Mouse (Mus musculus): ENCODE measurements around the gene Ntmt1. TPM values are rescaled to one million over a fixed set of nuclear protein-coding genes. Genes with fewer than 3 reads are reported as not detected.

The Ntmt1 gene
- polyA plus RNA-seq, 1 experiment from 2014 or later: 82.3 TPM

DNA sequence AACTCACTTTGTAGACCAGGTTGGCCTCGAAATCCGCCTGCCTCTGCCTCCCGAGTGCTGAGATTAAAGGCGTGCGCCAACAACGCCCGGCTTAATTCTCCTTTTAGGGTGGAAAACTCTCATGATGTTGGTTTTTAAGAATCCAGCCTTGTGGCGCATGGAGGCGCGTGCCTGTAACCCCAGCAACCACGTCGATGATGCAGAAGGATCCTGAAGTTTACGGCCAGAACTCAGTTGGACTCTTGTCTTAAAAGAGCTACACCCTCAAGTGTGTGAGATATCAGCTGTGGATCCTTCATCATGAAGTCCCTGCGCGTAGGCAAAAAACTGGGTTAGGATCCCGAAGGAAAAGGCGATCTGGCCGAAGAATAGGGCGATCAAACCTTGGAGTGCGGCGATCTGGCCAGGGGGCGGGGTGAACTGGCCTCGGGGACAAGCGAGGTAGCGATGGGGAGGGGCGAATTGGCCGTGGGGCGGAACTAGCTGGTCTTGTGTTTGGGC is 429 bp upstream of the Ntmt1 start:
- Histone ChIP-seq H3K4me1 (peaks cover 11% of the 10 kb centered on the region), H3K36me3 (no peaks in the 10 kb centered on the region), H3K9me3 (no peaks in the 10 kb centered on the region), H3K27me3 (replicated peaks) (no peaks in the 10 kb centered on the region), H3K4me2 (peak overlapping the region; percentile 86), H3K4me3 (replicated peaks) (peak overlapping the region; percentile 87), H3K27ac (peak overlapping the region; percentile 72), H3K9ac (peak overlapping the region; percentile 42; the same call in 1 of the 2 replicates)
- WGBS: 7% methylated on average over 28 of the region's 28 CpGs
- no peak for ATAC-seq (ENCODE audit: insufficient read depth, low FRiP score, low read depth)

DNA sequence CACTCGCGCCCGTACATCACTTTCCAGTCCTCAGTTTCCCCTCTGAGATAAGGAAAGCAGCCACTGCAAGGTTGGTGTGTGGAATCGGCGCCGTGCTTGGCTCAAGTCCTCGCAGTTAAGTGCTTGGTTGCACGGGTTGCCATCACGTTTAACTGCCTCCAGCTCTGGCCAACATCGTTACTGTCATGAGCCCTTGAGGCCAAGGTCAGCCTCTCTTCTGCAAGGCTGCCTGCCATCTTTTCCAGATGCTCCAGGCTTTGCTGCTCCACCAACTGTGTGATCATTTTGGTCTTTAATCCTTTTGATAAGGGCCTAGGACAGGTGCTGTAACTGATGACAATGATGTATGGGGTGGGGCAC is 650 bp downstream of the Ntmt1 start:
- no peak for ATAC-seq (ENCODE audit: insufficient read depth, low FRiP score, low read depth)
- 3% methylated on average over 10 of the region's 10 CpGs for WGBS

GRCm38 (mm10) chr2:30809503-30809902 is 1.9 kb downstream of the Ntmt1 start:
- H3K27ac ChIP-seq: peak overlapping the region; percentile 16; the same call in 1 of the 2 replicates

More for the DNA sequence above, 650 bp downstream of the Ntmt1 start:
- no peaks in the 10 kb centered on the region for H3K27me3 ChIP-seq (replicated peaks)
- peaks cover 4% of the 10 kb centered on the region for H3K36me3 ChIP-seq
- H3K4me2 ChIP-seq: peak overlapping the region; percentile 86
- H3K9me3 ChIP-seq: no peaks in the 10 kb centered on the region
- peaks cover 11% of the 10 kb centered on the region for H3K4me1 ChIP-seq
- peak overlapping the region; percentile 83 for H3K9ac ChIP-seq
- H3K4me3 ChIP-seq (replicated peaks): peak overlapping the region; percentile 87
- peak overlapping the region; percentile 77; the same call in 1 of the 2 replicates for H3K27ac ChIP-seq

GRCm38 (mm10) chr2:30810573-30810972 is 2.9 kb downstream of the Ntmt1 start:
- no peaks in the 10 kb centered on the region for H3K27me3 ChIP-seq (replicated peaks)
- no peak for ATAC-seq (ENCODE audit: insufficient read depth, low FRiP score, low read depth)
- no peak overlapping the region for H3K4me2 ChIP-seq
- H3K27ac ChIP-seq: no peak overlapping the region
- H3K9ac ChIP-seq: no peak overlapping the region
- H3K9me3 ChIP-seq: no peaks in the 10 kb centered on the region
- H3K4me1 ChIP-seq: peaks cover 11% of the 10 kb centered on the region
- WGBS: 80% methylated on average over 7 of the region's 7 CpGs
- H3K36me3 ChIP-seq: peaks cover 11% of the 10 kb centered on the region
- H3K4me3 ChIP-seq (replicated peaks): no peak overlapping the region

More at GRCm38 (mm10) chr2:30809503-30809902, 1.9 kb downstream of the Ntmt1 start:
- H3K4me1 ChIP-seq: peaks cover 11% of the 10 kb centered on the region
- no peak overlapping the region for H3K9ac ChIP-seq
- ATAC-seq (ENCODE audit: insufficient read depth, low FRiP score, low read depth): no peak
- 48% methylated on average over 5 of the region's 5 CpGs for WGBS
- no peaks in the 10 kb centered on the region for H3K27me3 ChIP-seq (replicated peaks)
- H3K36me3 ChIP-seq: peaks cover 8% of the 10 kb centered on the region
- H3K9me3 ChIP-seq: no peaks in the 10 kb centered on the region
- peak overlapping the region; percentile 13 for H3K4me2 ChIP-seq
- no peak overlapping the region; the same call in 1 of the 2 replicates for H3K4me3 ChIP-seq (replicated peaks)

- no peak overlapping the region for H3K4me3 ChIP-seq (replicated peaks)
- 92% methylated on average over 1 of the region's 1 CpGs for WGBS
- peaks cover 51% of the 10 kb centered on the region for H3K36me3 ChIP-seq
- ATAC-seq (ENCODE audit: insufficient read depth, low FRiP score, low read depth): no peak
- no peaks in the 10 kb centered on the region for H3K4me1 ChIP-seq
- H3K9ac ChIP-seq: no peak overlapping the region
- no peak overlapping the region for H3K27ac ChIP-seq
- H3K4me2 ChIP-seq: no peak overlapping the region
- H3K27me3 ChIP-seq (replicated peaks): no peaks in the 10 kb centered on the region
- H3K9me3 ChIP-seq: no peaks in the 10 kb centered on the region
Observed at GRCm38 (mm10) chr2:30816383-30816782, 8.8 kb downstream of the Ntmt1 start.

GRCm38 (mm10) chr2:30819873-30820272 is 12.2 kb downstream of the Ntmt1 start:
- H3K4me2 ChIP-seq: no peak overlapping the region
- H3K9me3 ChIP-seq: no peaks in the 10 kb centered on the region
- H3K27me3 ChIP-seq (replicated peaks): no peaks in the 10 kb centered on the region
- H3K9ac ChIP-seq: no peak overlapping the region
- H3K27ac ChIP-seq: no peak overlapping the region
- WGBS: 93% methylated on average over 5 of the region's 5 CpGs
- peaks cover 22% of the 10 kb centered on the region for H3K4me1 ChIP-seq
- no peak overlapping the region for H3K4me3 ChIP-seq (replicated peaks)
- ATAC-seq (ENCODE audit: insufficient read depth, low FRiP score, low read depth): no peak
- peaks cover 72% of the 10 kb centered on the region for H3K36me3 ChIP-seq

DNA sequence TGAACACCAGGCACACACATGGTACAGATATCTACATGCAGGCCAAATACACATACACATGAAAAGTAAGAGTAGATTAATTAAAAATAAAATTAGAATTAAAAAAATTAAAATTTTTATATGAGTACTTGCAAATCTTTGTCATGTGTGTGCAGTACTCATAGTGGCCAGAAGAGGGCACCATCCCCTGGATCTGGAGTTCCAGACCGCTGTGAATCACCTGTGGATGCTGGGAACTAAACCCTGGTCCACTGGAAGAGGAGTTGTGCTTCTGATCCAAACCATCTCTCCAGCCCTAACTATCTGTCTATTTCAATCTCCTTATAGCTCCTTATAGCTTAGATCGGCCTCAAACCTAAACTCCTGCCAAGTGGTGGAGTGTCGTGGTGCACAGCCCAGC is 13.4 kb downstream of the Ntmt1 start:
- Histone ChIP-seq H3K36me3 (peaks cover 74% of the 10 kb centered on the region), H3K4me2 (no peak overlapping the region)
- 91% methylated on average over 3 of the region's 3 CpGs for WGBS

DNA sequence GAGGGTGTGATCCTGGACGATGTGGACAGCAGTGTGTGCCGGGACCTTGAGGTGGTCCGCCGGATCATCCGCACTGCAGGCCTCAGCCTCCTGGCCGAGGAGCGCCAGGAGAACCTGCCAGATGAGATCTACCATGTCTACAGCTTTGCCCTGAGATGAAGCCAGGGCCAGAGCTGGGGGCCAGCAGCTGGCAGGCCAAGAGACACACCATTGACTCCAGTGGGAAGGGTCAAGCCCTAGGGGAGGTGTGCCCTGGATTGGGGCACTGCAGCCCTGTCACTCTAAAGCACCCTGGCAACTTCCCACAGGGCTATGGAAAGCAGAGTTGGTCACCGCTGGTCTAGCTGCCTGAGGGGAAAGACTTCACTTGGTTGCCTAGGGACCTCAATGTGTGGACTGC is 14.8 kb downstream of the Ntmt1 start:
- WGBS: 85% methylated on average over 8 of the region's 8 CpGs
- H3K4me1 ChIP-seq: peaks cover 34% of the 10 kb centered on the region
- peaks cover 67% of the 10 kb centered on the region for H3K36me3 ChIP-seq
- H3K27ac ChIP-seq: 0 out of 2 replicates have a peak overlapping the region, but pooled peaks have one; percentile 67
- H3K9me3 ChIP-seq: no peaks in the 10 kb centered on the region
- no peak for ATAC-seq (ENCODE audit: insufficient read depth, low FRiP score, low read depth)
- no peak overlapping the region for H3K4me2 ChIP-seq
- H3K4me3 ChIP-seq (replicated peaks): no peak overlapping the region
- no peak overlapping the region for H3K9ac ChIP-seq
- no peaks in the 10 kb centered on the region for H3K27me3 ChIP-seq (replicated peaks)

More for the DNA sequence above, 13.4 kb downstream of the Ntmt1 start:
- H3K4me3 ChIP-seq (replicated peaks): no peak overlapping the region
- no peak overlapping the region for H3K9ac ChIP-seq
- no peak overlapping the region for H3K27ac ChIP-seq
- H3K27me3 ChIP-seq (replicated peaks): no peaks in the 10 kb centered on the region
- H3K4me1 ChIP-seq: peaks cover 22% of the 10 kb centered on the region
- ATAC-seq (ENCODE audit: insufficient read depth, low FRiP score, low read depth): no peak
- H3K9me3 ChIP-seq: no peaks in the 10 kb centered on the region

- Histone ChIP-seq H3K4me1 (peaks cover 36% of the 10 kb centered on the region), H3K4me2 (peak overlapping the region; percentile 8; the same call in 1 of the 2 replicates), H3K36me3 (peaks cover 61% of the 10 kb centered on the region), H3K4me3 (replicated peaks) (no peak overlapping the region), H3K27me3 (replicated peaks) (no peaks in the 10 kb centered on the region), H3K27ac (peak overlapping the region; percentile 67), H3K9me3 (no peaks in the 10 kb centered on the region), H3K9ac (no peak overlapping the region)
- WGBS: 61% methylated on average over 13 of the region's 13 CpGs
- peak; percentile 56 for ATAC-seq (ENCODE audit: insufficient read depth, low FRiP score, low read depth)
Observed at GRCm38 (mm10) chr2:30823385-30824153, 15.9 kb downstream of the Ntmt1 start.

GRCm38 (mm10) chr2:30826825-30827748 is 19.5 kb downstream of the Ntmt1 start:
- peak; percentile 25 for ATAC-seq (ENCODE audit: insufficient read depth, low FRiP score, low read depth)
- no peaks in the 10 kb centered on the region for H3K9me3 ChIP-seq
- WGBS: 30% methylated on average over 26 of the region's 26 CpGs

GRCm38 (mm10) chr2:30827749-30828475 is 20.3 kb downstream of the Ntmt1 start:
- Histone ChIP-seq H3K4me1 (peaks cover 27% of the 10 kb centered on the region), H3K9ac (peak overlapping the region; percentile 92), H3K4me3 (replicated peaks) (peak overlapping the region; percentile 98), H3K9me3 (no peaks in the 10 kb centered on the region), H3K27ac (peak overlapping the region; percentile 69), H3K27me3 (replicated peaks) (no peaks in the 10 kb centered on the region), H3K4me2 (peak overlapping the region; percentile 93), H3K36me3 (peaks cover 28% of the 10 kb centered on the region)
- ATAC-seq (ENCODE audit: insufficient read depth, low FRiP score, low read depth): peak; percentile 84
- WGBS: under 1% methylated on average over 63 of the region's 63 CpGs

More at GRCm38 (mm10) chr2:30826825-30827748, 19.5 kb downstream of the Ntmt1 start:
- Histone ChIP-seq H3K36me3 (peaks cover 35% of the 10 kb centered on the region), H3K4me2 (peak overlapping the region; percentile 93), H3K9ac (peak overlapping the region; percentile 92), H3K4me3 (replicated peaks) (peak overlapping the region; percentile 98), H3K27me3 (replicated peaks) (no peaks in the 10 kb centered on the region), H3K27ac (peak overlapping the region; percentile 69), H3K4me1 (peaks cover 34% of the 10 kb centered on the region)
